Mouse (Mus musculus) heart, embryonic 15.5 days (tissue): ENCODE data around the gene 4933428G20Rik. TPM values are rescaled to one million over a fixed set of nuclear protein-coding genes. Genes with fewer than 3 reads are reported as not detected.

Experiments
- polyA plus RNA-seq: library from polyadenylated mRNA; unstranded; fragments of >200 nt; fragmentation: Nextera tagmentation; extraction: Ambion mirVana; gene quantifications from 2 replicates; pipeline ENCODE4 v1.2.1, GENCODE M21; 2015

4933428G20Rik gene
- polyA plus RNA-seq, 1 experiment from 2014 or later = 0.78 TPM

Other genes starting within 250 kb of the 4933428G20Rik start
- 90.4 and 90.7 TPM in 2 replicates for gene Npepps, start 219.7 kb downstream of the 4933428G20Rik start, polyA plus RNA-seq
- 53.4 and 54.4 TPM in 2 replicates for gene Mrpl45, start 184.6 kb downstream of the 4933428G20Rik start, polyA plus RNA-seq
- gene Gpr179, start 148.3 kb downstream of the 4933428G20Rik start, polyA plus RNA-seq = 0.05 and 0.10 TPM in 2 replicates
- gene Socs7, start 137.8 kb downstream of the 4933428G20Rik start, polyA plus RNA-seq = 3.0 and 3.5 TPM in 2 replicates
- 6.0 and 7.8 TPM in 2 replicates for gene Arhgap23, start 84.8 kb downstream of the 4933428G20Rik start, polyA plus RNA-seq
- gene Srcin1, start 75.8 kb upstream of the 4933428G20Rik start, polyA plus RNA-seq = 0.06 and 0.15 TPM in 2 replicates
- 0.71 and 1.1 TPM in 2 replicates for gene Epop, start 129.4 kb upstream of the 4933428G20Rik start, polyA plus RNA-seq
- 2.2 and 2.3 TPM in 2 replicates for gene Mllt6, start 163.1 kb upstream of the 4933428G20Rik start, polyA plus RNA-seq
- 60.7 and 69.4 TPM in 2 replicates for gene Cisd3, start 185.5 kb upstream of the 4933428G20Rik start, polyA plus RNA-seq
- gene Pcgf2, start 200.2 kb upstream of the 4933428G20Rik start, polyA plus RNA-seq = 10.9 and 11.5 TPM in 2 replicates
- gene Psmb3, start 203.1 kb upstream of the 4933428G20Rik start, polyA plus RNA-seq = 337 and 364 TPM in 2 replicates
- 0.82 and 0.95 TPM in 2 replicates for gene Pip4k2b, start 244.4 kb upstream of the 4933428G20Rik start, polyA plus RNA-seq